Mouse (Mus musculus): ENCODE data around the gene Ankrd39. TPM values are rescaled to one million over a fixed set of nuclear protein-coding genes. Genes with fewer than 3 reads are reported as not detected.
"Not testable (repeated sequence)": the region's sequence is repeated elsewhere in the genome, so short reads cannot be mapped to it uniquely, and the experiment has no call there.

The Ankrd39 gene
- total RNA-seq, 2 experiments from 2014 or later, result 13.9 to 18.7 TPM

DNA sequence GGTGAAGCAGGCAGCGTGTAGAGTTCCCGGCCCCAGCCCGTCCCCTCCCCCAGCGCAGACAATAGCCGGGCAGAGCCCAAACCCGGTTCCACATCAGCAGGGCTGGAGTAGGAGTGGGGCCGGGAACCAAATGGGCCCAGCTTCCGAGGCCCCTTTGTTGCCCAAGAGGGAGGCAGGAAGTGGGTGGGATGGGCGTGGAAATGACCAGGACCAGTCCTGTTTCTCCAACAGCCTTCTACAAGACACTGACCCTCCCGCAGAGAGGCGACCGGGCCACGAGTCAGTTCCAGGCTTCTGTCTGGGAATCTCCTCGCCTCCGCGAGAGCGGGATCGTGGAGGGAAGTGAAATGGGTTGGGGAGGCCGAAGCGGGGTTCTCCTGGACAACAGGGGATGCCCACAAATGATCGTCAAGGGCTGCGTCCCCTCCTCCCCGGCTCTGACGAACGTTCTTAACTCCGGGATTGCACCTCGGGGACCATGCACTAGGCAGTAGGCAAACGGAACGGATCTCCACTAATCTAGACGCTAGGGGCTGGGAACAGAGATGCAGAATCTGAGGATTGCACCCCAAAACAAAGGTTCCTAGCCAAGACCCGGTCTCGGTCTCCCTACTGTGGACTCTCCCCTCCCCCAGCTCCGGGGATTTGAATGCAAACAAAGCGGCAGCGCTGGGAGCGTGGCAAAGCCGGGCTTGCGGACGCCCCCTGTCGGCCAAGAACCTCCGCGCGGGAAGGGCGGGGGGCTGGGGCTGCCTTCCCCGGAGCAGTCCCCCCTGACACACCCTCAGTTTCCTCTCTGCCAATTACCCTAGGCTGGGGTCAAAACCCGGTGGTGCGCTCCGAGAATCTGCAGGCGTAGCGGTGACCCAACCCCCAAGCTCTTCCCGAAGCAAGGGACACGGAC lies 9.6 kb upstream of the Ankrd39 start:
- intact Hi-C loops (cut with DNase I), result no loop called here

DNA sequence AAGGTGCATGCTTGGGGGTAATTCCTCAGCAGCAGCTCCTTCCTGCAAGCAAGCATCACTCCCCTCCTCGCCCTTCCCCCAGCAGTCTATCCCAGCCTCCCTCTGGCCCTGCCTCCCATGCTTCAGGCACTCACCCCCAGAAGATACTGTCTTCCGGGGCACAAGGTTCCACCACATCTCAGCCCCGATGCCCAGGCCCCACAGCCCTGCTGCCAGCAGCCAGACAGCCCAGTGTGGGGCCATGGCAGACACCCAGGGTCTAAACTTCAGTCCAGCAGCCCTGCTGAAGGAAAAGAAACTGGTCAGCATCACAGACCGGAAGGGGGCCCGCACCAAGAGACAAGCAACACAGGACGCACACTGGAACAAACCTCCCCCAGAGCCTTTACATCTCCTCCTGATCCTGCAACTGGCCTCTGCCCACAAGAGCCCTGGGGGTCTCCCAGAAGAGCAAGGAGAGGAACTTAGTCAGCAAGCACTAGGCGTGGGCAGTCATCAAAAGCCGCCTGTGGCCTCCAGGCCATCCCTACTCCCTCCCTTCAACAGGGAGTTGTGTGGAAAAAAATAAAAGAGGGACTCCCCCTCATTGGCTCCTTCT lies 8.7 kb upstream of the Ankrd39 start:
- intact Hi-C loops (cut with DNase I), result no loop called here
- DNase-seq (ENCODE audit: low spot score in 2 of 2), result no peak

More for the DNA sequence above, 9.6 kb upstream of the Ankrd39 start:
- peak; percentile 94 for DNase-seq (ENCODE audit: low spot score in 2 of 2)

DNA sequence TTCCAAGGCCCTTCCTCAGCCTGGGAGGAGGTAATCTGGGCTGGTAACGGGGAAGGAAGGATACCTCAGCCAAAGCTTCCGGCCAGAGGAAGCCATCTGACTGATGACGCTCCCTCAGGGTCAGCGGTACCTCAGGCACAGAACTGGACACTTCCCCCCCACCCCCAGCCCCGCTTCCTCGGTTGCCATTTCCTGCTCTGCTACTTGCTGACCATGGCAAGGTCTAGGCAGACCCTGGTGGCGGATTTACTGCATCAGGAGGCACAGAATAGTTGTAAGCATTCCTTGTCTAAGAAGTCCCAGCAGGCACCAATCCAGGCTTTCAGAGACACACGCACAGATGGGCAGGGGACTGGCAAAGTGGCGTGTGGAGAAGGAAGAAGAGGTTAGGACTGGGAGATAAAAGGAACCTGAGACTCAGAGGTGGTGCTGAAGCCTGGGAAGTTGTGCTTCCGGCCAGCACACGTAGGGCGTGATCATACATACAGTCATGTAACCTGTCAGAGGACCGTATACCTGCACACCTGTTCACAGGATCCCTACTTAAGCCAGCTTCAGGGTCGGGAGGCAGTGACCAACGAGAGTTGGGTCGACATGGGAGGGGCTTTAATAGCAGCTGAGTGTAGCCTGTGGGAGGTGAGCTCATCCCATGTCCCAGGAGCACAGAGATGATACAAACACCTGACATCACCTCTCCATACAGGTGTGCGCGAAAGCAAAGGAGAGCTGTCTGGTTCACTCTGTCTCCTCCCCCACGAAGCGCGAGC lies 7.6 kb upstream of the Ankrd39 start:
- DNase-seq (ENCODE audit: low spot score in 2 of 2), result no peak
- intact Hi-C loops (cut with DNase I), result no loop called here

DNA sequence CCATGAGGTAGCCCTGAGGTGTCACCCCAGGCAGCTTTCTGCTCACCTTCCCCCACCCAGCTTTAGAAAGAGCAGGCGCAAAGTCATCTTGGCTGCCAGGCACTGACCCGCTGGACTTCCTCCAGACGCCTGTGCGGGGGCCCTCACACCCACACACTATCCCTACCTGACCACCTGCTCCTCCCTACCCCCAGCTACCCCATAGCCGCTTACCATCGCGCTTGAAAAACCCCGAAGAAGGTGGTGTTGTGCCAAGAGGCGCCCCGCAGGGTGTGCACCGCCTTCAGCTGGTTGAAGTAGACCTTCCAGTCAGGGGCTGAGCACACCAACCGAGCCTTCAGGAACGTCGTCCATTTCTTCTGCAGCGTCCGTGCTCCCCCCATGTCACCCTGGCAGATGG lies 5.3 kb upstream of the Ankrd39 start:
- intact Hi-C loops (cut with DNase I), result no loop called here
- no peak for DNase-seq (ENCODE audit: low spot score in 2 of 2)

DNA sequence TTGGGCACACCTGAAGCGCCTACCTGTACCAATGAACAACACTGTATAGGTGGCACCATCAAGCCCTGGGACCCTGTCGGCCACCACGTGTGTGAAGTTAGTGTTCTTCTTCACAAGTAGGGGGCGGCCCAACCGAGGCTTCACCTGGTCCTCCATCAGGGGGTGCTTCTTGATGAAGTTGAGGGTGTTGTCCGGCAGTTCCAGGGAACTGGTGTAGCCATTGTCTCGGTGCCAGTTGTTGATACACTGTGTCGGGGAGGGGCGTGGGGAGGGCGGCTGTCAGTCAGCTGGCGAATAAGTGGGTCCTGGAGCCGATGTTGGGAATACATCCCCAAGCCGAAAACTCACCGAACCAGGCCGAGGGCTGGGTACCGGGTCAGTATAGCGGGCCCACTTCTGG lies 4.7 kb upstream of the Ankrd39 start:
- intact Hi-C loops (cut with DNase I), result no loop called here
- DNase-seq (ENCODE audit: low spot score in 2 of 2), result no peak

DNA sequence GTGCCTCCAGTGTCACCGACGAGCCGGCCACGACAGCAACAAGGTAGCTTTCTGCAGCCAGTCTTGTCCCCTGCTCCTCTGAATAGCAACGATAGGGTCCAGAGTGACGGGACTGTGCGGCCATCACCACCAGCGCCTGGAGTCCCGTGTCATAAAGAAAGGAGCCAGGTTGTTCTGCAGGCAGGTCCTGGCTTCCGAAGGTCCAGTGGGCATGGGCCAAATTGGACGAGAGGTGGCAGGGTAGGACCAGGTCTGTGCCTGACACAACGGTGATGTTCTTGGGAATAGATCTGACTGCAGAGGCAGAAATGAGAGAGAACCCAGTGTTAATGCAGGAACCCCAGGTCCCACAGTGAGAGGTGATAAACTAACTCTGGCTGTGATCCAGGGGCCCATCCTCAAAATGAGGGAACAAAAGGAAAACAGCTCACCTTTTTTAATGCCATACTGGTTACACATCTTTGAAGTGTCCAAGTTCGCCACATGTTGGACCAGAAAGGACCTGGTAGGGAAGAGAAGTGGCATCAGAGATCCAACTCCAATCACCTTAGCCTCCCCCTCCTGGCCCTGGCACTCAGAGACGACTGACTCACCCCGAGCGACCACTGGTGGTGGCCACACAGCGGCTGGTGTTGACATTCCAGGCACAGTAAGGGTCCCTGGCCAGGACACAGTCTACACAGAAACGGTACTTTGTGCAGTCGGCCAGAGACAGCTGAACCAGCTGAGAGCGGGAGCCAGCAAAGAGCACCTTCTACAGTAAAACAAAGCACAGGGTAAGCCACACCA lies 3.0 kb upstream of the Ankrd39 start:
- DNase-seq (ENCODE audit: low spot score in 2 of 2), result no peak
- intact Hi-C loops (cut with DNase I), result no loop called here

DNA sequence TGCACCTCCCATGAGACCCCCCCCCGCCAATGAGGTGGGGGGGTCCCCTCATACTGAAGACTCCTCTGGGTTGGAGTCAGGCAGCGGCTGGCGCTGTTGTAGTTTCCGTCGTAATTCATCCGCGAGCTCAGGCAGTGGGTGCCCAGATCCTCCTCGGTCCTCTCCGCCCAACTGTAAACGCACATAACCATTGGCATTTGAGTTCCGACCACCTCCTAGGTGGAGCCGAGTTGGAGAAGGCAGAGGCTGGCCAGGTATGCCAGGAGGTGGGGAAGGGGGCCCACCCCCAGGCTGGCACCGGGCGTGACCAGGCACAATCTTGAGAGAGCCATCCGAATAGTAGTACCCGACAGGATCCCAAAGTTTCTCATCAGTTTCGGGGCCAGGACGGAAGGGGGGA lies 2.2 kb upstream of the Ankrd39 start:
- intact Hi-C loops (cut with DNase I), result loop anchor here (5.0 kb wide), 1 partner anchor 88 kb away; no protein-coding TSS in a partner anchor
- DNase-seq (ENCODE audit: low spot score in 2 of 2), result no peak

DNA sequence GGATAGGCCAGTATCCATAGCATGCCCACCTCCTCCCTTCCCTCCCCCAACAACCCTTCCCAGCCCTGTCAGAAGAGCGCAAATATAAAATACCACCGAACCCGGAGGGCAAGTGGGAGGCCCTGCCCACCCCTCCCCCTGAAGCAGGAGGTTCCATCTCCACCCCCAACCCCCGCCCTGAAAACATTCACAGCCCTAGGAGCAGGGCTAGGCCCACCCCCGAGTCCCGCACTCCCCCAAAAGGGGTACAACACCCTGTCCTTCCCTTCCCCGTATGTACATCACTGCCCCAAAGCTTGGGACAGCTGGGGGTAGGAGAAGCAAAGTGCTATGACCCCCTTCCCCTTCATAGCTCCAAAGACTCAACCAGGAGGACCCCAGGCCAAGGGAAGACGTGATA lies 1.5 kb upstream of the Ankrd39 start:
- intact Hi-C loops (cut with DNase I), result loop anchor here (5.0 kb wide), 1 partner anchor 89 kb away; no protein-coding TSS in a partner anchor
- no peak for DNase-seq (ENCODE audit: low spot score in 2 of 2)

DNA sequence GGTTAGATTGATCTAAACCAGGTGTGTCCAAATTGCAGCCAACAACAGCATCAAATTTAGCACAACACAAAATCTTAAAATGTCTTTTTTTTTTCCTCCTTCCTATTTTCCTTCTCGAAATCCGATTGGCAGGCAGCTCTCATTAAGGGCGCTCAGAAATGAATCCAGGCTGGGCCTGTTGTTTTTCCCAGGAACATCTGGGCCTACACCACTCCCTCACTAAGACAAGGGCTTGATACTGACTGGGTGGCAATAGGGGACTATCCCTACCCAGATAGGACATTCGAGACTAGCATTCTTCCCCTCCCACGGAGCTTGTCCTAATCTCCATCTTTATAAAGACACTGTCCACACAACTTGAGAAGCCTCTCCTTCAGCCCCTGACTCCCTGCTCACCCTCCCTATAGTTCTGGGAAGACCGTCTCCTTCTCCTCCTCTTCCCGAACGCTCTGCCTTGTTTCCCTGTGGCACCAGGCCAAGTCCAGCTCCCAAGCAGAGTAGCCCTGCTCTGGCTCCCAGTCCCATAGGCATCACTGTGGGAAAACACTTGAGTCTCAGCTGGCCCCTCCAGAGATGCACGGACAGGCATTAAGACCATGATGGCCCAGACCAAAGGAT lies 845 bp upstream of the Ankrd39 start:
- peak in 1 of 2 experiments; percentile 45 for DNase-seq (ENCODE audit: low spot score in 2 of 2)

DNA sequence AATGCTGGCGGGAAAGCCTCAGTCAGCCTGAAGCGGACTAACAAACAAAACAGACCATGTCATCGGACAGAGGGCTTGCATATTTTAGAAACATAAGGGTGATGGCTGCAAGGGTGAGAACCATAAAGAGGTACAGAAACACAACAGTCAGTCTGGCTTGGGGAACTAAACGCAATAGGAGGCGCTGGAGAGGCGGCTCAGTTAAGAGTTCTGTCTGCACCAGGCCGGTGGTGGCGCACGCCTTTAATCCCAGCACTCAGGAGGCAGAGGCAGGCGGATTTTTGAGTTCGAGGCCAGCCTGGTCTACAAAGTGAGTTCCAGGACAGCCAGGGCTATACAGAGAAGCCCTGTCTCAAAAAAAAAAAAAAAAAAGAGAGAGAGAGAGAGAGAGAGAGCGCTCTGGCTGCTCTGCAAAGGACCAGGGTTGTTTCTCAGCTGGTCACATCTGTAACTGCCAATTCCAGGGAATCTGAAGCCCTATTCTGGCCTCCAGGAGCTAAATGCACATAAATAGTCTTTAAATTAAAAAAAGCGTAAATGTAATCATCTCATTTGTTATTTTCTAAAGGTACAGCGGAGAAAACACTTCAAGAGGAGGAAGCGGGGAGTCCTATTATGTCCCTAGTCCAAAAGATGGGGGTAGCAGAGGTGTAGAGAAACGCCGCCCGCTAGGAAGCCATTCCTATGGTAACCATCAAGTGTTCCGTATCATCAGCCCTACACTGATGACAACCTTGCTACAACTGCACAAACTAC lies 1.2 kb downstream of the Ankrd39 start:
- intact Hi-C loops (cut with DNase I), result loop anchor here (2.0 to 5.0 kb wide), 2 partner anchors 91 to 139 kb away; no protein-coding TSS in a partner anchor
- DNase-seq (ENCODE audit: low spot score in 2 of 2), result peak in 1 of 2 experiments; percentile 44

More for the DNA sequence above, 845 bp upstream of the Ankrd39 start:
- intact Hi-C loops (cut with DNase I), result loop anchor here (2.0 to 5.0 kb wide), 2 partner anchors 89 to 137 kb away; no protein-coding TSS in a partner anchor

DNA sequence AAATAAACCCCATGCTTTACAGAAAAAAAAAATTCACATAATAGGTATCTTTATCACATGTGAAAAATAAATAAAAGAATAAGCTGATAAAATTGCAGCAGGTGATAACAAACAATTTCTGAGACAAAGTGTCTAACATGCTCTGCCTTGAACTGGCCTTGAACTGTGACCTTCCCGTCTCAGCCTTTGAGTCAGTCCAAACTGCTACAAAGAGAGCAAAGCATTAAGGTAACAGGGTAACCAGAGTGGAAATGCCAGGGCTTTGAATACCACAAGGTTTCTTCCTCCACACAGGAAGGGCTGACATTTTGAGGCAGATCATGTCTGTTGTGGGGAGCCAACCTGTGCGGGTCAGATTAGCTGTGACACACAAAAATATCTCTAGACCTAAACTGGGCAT lies 1.9 kb downstream of the Ankrd39 start:
- no peak for DNase-seq (ENCODE audit: low spot score in 2 of 2)
- intact Hi-C loops (cut with DNase I), result loop anchor here (5.0 kb wide), 1 partner anchor 92 kb away; no protein-coding TSS in a partner anchor

DNA sequence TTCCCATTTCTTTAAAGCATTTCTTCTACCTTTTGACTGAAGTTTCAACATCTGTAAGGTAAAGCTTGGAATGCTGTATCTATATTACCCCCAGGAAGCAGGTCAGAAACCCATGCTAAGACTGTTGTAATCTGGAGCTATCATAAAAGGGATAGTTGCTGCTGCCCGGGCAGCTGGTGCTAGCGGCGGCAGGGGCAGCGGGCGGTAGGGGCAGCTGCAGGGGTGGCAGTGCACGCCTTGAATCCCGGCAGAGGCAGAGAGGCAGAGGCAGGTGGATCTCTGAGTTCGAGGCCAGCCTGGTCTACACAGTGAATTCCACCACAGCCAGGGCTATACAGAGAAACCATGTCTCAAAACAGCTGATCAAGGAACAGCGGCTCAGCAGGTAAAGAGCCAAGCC lies 4.3 kb downstream of the Ankrd39 start:
- DNase-seq (ENCODE audit: low spot score in 2 of 2), result no peak
- intact Hi-C loops (cut with DNase I), result no loop called here

DNA sequence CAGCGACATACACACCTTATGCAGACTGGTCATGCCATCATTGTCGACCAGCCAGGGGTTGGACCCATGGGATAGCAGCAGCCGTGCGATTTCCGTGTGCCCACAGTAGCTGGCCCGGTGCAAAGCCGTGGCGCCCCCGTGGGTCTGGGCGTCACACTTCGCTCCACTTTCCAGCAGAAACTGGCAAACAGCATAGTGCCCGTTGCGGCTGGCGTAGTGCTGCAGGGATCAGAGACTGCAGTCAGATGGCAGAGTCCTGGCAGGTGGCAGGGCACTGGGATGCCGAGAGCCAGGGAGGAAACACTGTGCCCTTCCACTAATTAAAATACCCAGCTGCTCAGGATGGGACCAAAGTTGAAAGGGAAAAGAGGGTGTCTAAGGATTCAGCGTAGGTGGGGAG lies 5.4 kb downstream of the Ankrd39 start:
- DNase-seq (ENCODE audit: low spot score in 2 of 2), result no peak
- intact Hi-C loops (cut with DNase I), result no loop called here

DNA sequence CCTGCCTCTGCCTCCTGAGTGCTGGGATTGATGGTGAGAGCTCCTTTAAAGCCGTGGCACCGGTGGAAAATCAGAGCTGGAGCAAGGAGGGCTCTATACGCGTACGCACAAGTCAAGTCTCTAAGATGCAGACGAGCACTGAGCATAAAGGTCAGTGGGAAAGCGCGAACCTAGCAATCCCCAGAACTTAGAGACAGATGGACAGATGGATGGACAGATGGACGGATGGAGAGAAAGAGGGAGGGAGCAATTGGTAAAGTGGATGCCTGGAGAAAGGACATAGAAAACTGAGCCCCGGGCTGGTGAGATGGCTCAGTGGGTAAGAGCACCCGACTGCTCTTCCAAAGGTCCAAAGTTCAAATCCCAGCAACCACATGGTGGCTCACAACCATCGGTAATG lies 6.4 kb downstream of the Ankrd39 start:
- DNase-seq (ENCODE audit: low spot score in 2 of 2), result no peak
- intact Hi-C loops (cut with DNase I), result no loop called here

DNA sequence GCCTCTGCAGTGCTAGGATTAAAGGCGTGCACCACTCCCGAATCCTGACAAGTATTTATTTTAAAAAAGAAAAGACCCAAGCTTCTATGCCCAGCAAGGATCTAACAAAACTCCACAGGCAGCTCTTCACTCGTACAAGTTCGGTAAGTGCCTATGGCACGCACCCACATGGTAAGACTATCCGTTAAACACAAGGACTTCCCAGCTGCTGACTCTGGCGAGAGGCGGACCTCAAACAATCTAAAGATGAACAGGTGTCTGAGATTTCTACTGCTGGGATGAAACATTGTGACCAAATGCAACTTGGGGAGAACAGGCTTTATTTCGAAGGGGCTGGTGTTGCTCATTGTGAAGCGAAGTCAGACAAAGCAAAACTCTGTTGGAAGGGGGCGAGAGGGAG lies 7.1 kb downstream of the Ankrd39 start:
- DNase-seq (ENCODE audit: low spot score in 2 of 2), result no peak
- intact Hi-C loops (cut with DNase I), result no loop called here

DNA sequence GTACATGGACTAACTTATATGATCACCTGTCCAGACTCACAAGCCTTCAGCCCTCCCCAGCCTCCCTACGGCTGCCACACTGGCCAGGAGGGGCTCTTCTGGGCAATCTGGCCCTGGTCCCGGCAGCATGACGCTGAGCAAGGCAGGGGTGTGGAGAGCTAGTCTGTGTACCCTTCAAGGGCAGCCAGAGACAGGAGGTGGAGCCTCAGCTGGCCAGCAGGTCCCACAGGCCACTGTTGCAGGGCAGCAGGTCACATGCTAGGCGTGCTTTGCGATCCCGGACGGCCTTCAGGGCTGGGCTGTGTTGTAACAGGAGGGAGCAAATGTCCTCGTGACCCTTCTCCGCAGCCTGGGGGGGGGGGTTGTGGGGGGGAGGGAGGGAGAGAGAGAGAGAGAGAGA lies 8.1 kb downstream of the Ankrd39 start, which contains the start of gene Gm42417:
TSS of gene Gm42417 (minus strand) at position 244 of the 400 bp plus-strand sequence.
- intact Hi-C loops (cut with DNase I), result no loop called here
- DNase-seq (ENCODE audit: low spot score in 2 of 2), result no peak

DNA sequence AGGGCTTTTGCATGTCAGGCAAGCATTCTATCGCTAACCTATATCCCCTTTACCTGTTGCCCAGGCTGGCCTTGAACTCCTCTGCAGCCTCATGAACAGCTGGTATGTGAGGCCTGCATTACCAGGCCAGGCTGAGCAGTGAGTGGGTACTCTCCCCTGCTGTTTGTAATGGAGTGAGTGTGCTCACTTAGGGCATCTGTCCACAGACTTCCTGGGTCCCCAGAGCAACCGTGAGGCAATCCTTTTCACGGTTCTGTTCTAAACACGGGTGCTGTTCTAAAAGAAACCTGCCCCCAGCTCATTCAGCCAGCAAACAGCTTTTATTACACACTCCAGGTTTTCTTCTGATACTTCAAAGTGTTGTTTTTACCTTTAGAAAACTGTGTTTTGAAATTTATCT lies 8.5 kb downstream of the Ankrd39 start:
- no peak for DNase-seq (ENCODE audit: low spot score in 2 of 2)
- intact Hi-C loops (cut with DNase I), result no loop called here

DNA sequence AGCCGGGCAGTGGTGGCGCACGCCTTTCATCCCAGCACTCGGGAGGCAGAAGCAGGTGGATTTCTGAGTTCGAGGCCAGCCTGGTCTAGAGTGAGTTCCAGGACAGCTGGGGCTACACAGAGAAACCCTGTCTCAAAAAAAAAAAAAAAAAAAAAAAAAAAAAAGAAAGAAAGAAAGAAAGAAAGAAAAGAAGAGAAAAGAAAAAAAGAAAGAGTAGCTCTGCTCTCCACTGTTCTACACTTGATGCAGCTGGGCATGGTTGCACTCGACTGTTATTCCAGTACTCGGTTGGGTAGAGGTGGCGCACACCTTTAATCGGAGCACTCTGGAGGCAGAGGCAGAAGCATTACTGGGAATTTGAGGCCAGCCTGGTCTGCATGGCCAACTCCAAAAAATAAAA lies 10.5 kb downstream of the Ankrd39 start, which contains the start of gene Ankrd23:
TSS of gene Ankrd23 (minus strand) at position 101 of the 400 bp plus-strand sequence.
- DNase-seq (ENCODE audit: low spot score in 2 of 2); intact Hi-C loops (cut with DNase I): not testable (repeated sequence)

All from left cerebral cortex, postnatal 14 days (tissue).